Mouse (Mus musculus) kidney, adult 8-10 months (tissue): Measurements from ENCODE around the gene Icam2.

Source experiments
- DNase-seq, 2 experiments: peaks; one replicate each; pipeline ENCODE4 v3.0.0; 2022

The Icam2 gene

DNA sequence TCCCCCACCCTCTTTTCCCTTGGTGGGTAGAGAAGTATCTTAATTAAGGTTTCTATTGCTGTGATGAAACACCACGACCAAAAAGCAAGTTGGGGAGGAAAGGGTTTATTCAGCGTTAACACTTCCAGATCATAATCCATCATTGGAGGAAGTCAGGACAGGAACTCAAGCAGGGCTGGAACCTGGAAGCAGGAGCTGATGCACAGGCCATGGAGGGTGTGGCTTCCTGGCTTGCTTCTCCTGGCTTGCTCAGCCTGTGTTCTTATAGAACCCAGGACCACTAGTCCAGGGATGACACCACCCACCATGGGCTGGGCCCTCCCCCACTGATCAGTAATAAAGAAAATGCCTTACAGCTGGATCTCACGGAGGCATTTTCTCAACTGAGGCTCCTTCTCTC lies 2.9 kb upstream of the Icam2 start:
- no peak for DNase-seq

DNA sequence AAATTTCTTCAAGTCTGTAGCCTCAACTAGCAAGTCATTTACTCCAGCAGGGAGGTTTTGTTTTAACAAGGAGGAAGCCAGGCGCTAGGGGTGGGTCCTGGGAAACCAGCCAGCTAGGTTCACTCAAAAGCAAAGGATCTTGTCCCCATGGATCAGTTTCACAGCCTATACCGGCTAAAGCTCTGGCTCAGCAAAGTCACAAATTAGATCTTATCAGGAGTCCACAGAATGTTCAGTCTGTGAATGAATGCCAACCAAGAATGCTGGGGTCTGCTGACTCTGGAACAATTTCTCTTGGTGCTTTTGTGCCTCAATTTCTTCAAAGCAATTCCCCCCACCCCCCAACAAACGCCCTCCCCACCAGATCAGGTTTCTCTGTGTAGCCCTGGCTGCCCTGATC lies 1.7 kb upstream of the Icam2 start:
- peak in 1 of 2 experiments; percentile 22 for DNase-seq

- no peak for DNase-seq
Observed at GRCm38 (mm10) chr11:106387020-106387419, 855 bp downstream of the Icam2 start.

GRCm38 (mm10) chr11:106386409-106386808 lies 1.5 kb downstream of the Icam2 start:
- DNase-seq: no peak

GRCm38 (mm10) chr11:106383051-106383790 lies 4.7 kb downstream of the Icam2 start:
- DNase-seq: no peak

DNA sequence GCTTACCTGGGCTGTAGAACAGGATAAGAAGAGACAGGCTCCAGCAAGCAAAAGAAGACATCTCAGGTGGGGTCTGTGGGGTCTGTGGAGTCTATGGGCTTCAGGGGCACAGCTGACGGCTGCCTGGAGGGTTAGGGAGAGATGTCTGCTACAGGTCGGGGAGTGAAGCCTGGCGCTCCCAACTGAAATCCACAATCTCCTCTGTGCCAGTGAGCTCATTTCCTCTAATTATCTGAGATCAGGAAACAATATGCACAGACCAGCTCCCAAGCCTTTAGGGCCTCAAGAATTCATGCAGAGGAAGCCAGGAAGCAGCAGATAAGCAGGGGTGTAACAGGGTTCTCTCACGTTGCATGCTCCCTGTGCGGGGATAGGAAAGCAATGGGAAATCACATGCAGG lies 5.5 kb downstream of the Icam2 start:
- DNase-seq: peak in 1 of 2 experiments; percentile 53

DNA sequence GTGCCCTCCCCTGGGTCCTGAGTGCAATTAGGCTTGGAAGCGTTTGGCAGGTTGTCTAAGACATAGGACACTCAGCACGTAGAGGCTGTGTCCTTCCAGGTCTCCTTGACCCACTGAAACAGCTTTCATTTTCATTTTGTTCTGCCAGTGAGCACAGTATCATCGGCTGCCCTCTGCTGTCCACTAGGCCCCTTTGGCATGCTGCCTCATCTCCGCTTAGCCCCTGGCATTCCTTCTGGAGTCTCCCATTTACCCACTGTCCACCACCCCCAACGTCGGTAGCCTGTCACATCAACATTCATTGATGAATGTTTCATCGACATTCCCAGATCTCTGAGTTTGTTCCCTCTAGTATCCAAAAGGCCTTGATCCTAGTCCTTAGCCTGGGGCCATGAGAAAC lies 6.0 kb downstream of the Icam2 start:
- peak in 1 of 2 experiments; percentile 32 for DNase-seq

GRCm38 (mm10) chr11:106381011-106381410 lies 6.9 kb downstream of the Icam2 start:
- no peak for DNase-seq

DNA sequence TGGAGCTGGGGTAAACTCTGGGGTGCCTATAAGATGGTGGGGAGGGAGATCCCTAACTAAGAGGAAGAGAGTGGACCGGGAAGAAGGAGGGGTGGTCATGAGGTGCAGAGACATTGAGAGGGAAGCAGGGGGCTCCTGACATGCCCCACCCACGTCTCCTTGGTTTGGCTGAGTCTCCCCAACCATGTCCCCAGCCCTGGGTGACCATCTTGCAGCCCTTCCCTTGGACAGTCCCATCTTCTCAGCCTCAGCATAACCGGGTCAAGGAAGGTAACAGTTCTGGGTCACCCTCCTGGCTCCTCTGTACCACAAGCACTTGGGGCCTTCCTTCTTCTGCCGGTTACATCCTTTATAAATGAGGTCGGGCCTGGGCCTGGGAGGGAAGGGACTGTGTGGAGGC lies 12.9 kb downstream of the Icam2 start:
- no peak for DNase-seq

- no peak for DNase-seq
Observed at GRCm38 (mm10) chr11:106374559-106374958, 13.3 kb downstream of the Icam2 start.

- DNase-seq: no peak
Observed at GRCm38 (mm10) chr11:106373998-106374397, 13.9 kb downstream of the Icam2 start.

DNA sequence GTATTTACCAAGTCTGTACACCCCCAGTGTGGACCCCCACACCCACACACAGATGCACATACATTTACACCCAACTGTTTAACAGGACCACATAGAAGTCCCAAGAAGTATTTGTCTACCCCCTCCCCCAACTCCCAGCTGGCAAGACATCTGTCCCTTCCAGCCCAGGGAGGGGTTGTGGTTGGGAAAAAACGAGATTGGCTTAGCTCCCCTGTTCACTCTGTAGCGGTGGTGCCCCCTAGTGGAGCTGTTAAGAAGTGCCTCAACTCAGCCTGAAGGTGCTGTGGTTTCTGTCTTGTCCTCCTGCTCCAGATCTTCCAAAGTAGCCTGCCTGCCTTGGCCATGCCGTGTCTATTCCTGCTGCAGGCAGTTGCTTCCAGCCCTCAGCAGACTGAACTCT lies 21.6 kb downstream of the Icam2 start:
- peak; percentile 26 to 76 for DNase-seq

- no peak for DNase-seq
Observed at GRCm38 (mm10) chr11:106365366-106365765, 22.5 kb downstream of the Icam2 start, which contains the start of gene Prr29. Gene Prr29 (plus strand): TSS chr11:106365472.

GRCm38 (mm10) chr11:106364712-106365111 lies 23.2 kb downstream of the Icam2 start:
- no peak for DNase-seq

DNA sequence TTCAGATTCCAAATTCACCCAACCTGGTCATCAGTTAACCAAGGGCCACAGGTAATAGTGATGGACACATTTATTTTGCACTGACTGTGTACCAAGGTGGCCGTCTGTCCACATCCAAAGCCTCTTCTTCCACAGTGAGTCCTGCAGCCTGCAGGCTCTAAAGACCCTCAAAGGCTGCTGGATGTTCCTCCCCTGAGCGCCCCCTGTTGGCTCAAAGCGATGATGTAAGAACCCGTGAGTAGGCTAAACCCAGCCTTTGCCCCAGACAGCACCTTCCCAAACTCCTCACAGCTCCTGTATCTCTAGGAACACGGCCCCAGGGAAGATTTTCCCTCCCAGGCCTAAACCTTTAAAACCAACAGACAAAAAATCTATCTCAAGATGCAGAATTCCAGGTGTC lies 28.5 kb downstream of the Icam2 start:
- no peak for DNase-seq

GRCm38 (mm10) chr11:106355382-106356128 lies 32.3 kb downstream of the Icam2 start:
- DNase-seq: peak in 1 of 2 experiments; percentile 12

GRCm38 (mm10) chr11:106354181-106354580 lies 33.7 kb downstream of the Icam2 start:
- DNase-seq: no peak

GRCm38 (mm10) chr11:106353188-106353587 lies 34.7 kb downstream of the Icam2 start, which contains the start of gene Scn4a:
Gene Scn4a (minus strand): TSS chr11:106353288.
- DNase-seq: no peak

DNA sequence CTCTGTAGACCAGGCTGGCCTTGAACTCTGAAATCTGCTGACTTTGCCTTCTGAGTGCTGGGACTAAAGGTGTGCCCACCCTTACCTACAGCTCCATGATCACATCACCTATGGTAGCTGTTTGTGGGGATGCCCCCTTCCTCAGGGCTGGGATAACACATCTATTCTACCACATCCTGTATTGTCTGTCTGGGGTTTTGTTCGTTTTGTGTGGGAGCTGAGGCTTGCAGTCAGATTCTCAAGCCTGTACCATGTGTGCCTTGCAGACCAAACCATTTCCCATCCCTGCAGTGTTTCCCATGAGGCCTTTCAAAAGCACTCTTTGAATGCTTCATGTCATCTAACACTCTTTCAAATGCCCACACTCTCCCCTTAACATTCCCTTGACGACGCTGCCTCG lies 35.9 kb downstream of the Icam2 start:
- no peak for DNase-seq

DNA sequence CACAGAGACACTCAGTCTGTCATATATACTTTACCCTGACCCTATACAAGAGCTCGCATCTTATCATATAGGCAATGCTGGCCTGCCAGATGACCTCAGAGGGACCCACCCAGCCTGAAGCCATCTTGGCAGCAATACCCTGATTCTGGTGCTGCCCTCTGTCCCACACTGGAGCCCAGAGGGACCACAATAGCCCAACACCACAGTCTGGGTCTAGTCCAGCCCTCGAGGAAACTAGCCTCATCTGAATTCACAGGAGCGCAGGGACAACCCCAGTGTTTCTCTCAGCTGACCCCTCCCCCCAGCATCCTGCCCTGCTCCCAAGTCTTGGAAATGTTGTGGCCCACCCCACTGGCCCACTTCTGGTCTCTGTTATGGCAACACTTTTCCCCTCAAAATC lies 36.6 kb downstream of the Icam2 start:
- DNase-seq: no peak

DNA sequence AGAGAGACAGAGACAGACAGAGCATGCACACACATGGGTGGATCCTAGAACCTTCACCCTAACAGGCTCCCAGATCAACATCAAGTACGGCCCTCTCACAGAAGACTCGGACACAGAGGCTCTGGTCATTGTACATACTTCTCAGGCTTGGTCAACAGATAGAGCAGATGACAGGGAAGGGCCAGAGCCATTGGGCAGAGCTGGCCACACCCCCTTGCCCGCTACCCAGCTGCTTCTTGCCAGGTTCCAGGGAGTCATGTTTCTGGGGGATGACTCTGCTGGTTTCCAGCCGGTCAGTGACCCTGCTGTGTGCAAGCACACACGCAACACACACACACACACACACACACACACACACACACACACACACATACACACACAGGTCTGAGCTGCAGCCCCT lies 37.0 kb downstream of the Icam2 start:
- DNase-seq: no peak

DNA sequence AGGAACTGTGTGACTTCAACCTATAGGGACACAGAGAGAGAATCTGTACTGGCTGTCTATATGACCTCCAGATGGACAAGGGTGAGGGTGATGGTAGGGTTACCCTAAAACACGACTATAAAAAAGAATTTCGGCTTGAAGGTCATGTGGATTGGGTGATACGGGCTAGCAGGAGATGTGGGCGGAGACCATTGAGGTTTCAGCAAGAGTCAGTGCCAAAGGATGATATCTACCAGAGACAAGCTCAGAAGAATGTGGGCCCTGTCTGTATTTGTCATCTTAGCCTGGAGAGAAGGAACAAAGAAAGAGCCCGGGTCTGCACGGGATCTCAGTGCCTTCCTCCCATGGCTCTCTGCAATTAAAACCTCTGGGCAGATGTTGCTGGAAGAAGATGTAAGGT lies 38.1 kb downstream of the Icam2 start:
- no peak for DNase-seq

DNA sequence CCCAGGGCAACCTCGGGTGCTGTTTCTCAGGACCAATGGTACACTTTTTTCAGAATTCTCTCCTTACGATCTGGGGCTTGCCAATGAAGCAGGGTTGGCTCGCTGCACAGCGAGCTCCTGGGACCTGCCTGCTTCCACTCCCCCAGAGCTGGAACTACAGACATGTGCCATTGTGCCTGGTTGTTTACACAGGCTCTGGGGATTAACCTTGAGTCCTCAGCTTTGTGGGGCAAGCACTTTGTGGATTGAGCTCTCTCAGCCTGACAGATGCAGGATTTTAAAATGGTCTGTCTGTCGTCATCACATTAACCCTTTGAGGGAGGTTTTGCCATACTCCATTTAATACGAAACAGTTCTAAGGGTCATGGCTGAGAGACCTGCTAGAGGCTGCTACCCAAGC lies 43.0 kb downstream of the Icam2 start:
- DNase-seq: no peak

- DNase-seq: no peak
Observed at GRCm38 (mm10) chr11:106340990-106341520, 46.8 kb downstream of the Icam2 start.
